Mouse (Mus musculus): ENCODE data around the gene Hoxb8. TPM values are rescaled to one million over a fixed set of nuclear protein-coding genes. Genes with fewer than 3 reads are reported as not detected.

Hoxb8 gene
- polyA plus RNA-seq, 1 experiment = not detected

DNA sequence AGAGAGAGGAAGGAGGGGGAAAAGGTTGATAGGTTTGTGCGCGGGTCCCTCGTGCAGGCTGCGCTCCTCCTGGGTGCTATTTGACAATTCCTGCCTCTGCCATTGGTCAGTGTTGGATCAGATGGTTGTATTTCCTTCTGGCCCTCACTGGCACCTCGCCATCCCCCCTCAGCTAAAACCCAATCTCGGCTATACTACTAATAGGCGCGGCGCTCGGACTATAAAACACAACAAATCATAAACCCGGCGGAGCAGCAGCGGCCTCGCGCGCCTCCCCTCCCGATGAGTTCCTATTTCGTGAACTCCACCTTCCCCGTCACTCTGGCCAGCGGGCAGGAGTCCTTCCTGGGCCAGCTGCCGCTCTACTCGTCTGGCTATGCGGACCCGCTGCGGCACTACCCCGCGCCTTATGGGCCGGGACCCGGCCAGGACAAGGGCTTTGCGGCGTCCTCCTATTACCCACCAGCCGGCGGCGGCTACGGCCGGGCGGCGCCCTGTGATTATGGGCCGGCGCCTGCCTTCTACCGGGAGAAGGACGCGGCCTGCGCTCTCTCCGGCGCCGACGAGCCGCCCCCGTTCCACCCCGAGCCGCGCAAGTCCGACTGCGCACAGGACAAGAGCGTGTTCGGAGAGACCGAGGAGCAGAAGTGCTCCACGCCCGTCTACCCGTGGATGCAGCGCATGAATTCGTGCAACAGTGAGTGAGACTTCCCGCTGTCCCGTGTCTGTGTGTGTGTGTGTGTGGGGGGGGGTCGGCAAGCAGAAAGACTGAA lies 17.4 kb downstream of the Hoxb8 start:
- no peak overlapping the region for H3K4me3 ChIP-seq (ENCODE audit: insufficient read depth, low read length)
- H3K4me1 ChIP-seq (ENCODE audit: control insufficient read depth, insufficient read depth, low read length) = no peaks in the 10 kb centered on the region
- H3K27ac ChIP-seq (ENCODE audit: insufficient read depth, low read depth, low read length) = no peak overlapping the region
- TF ChIP-seq CTCF (IDR thresholded peaks at IDR 0.05; ENCODE audit: low read depth, low read length) = no peak
- no peak for TF ChIP-seq POLR2A (IDR thresholded peaks at IDR 0.05; ENCODE audit: borderline replicate concordance, low read depth, low read length)

DNA sequence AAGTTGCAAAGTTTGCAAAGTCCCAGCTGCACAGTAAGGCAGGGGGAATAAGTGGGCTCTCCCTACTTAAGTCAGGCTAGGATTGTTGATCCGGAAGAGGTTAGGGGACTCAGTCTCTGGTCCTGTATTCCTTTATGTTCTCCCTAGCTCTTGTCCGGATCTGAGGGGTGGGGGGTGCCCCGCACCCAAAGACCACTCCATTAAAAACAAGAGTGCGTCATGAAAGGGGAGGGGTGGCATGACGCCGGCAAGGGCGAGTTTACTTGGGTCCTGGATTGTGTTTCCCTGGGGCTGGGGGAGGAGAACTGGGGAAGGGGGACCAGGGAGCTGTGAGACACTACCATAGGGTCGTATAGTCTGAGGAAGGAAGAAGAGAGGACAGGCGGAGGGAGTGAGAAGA lies 18.1 kb downstream of the Hoxb8 start:
- TF ChIP-seq CTCF (IDR thresholded peaks at IDR 0.05; ENCODE audit: low read depth, low read length) = no peak
- TF ChIP-seq POLR2A (IDR thresholded peaks at IDR 0.05; ENCODE audit: borderline replicate concordance, low read depth, low read length) = no peak
- no peak overlapping the region for H3K27ac ChIP-seq (ENCODE audit: insufficient read depth, low read depth, low read length)
- no peak overlapping the region for H3K4me3 ChIP-seq (ENCODE audit: insufficient read depth, low read length)
- no peaks in the 10 kb centered on the region for H3K4me1 ChIP-seq (ENCODE audit: control insufficient read depth, insufficient read depth, low read length)

DNA sequence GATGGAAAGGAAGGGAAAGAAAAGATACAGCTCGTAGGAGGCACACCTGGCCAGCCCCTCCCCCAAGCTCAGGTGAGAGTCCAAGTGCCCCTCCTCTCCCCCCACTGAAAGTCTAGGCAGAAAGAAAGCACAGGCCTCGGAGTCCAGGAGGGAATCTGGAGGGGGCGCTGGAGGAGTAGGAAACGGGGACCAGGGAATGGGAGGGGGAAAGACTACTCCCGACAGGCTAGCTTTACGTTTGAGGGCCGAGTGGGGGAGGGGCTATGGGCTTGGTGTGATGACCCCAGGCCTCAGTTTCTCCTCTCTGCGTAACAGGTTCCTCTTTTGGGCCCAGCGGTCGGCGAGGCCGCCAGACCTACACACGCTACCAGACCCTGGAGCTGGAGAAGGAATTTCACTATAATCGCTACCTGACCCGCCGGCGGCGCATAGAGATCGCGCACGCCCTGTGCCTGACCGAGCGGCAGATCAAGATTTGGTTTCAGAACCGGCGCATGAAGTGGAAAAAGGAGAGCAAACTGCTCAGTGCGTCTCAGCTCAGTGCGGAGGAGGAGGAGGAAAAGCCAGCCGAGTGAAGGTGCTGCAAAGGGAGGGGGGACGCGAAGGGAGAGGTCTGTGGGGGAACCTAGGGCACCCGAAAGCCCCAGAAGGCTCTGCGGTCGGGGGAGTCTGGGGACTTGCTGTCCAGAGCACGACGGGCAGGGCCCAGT lies 18.8 kb downstream of the Hoxb8 start:
- Histone ChIP-seq H3K4me1 (ENCODE audit: control insufficient read depth, insufficient read depth, low read length) (no peaks in the 10 kb centered on the region), H3K4me3 (ENCODE audit: insufficient read depth, low read length) (no peak overlapping the region), H3K27ac (ENCODE audit: insufficient read depth, low read depth, low read length) (no peak overlapping the region)
- TF ChIP-seq POLR2A (IDR thresholded peaks at IDR 0.05; ENCODE audit: borderline replicate concordance, low read depth, low read length) = no peak
- no peak for TF ChIP-seq CTCF (IDR thresholded peaks at IDR 0.05; ENCODE audit: low read depth, low read length)

GRCm38 (mm10) chr11:96301064-96301431 lies 19.3 kb downstream of the Hoxb8 start:
- Histone ChIP-seq H3K27ac (ENCODE audit: insufficient read depth, low read depth, low read length) (no peak overlapping the region), H3K4me3 (ENCODE audit: insufficient read depth, low read length) (no peak overlapping the region), H3K4me1 (ENCODE audit: control insufficient read depth, insufficient read depth, low read length) (no peaks in the 10 kb centered on the region)
- no peak for TF ChIP-seq POLR2A (IDR thresholded peaks at IDR 0.05; ENCODE audit: borderline replicate concordance, low read depth, low read length)
- no peak for TF ChIP-seq CTCF (IDR thresholded peaks at IDR 0.05; ENCODE audit: low read depth, low read length)

- Histone ChIP-seq H3K4me1 (ENCODE audit: control insufficient read depth, insufficient read depth, low read length) (no peaks in the 10 kb centered on the region), H3K27ac (ENCODE audit: insufficient read depth, low read depth, low read length) (no peak overlapping the region), H3K4me3 (ENCODE audit: insufficient read depth, low read length) (no peak overlapping the region)
- no peak for TF ChIP-seq CTCF (IDR thresholded peaks at IDR 0.05; ENCODE audit: low read depth, low read length)
- TF ChIP-seq POLR2A (IDR thresholded peaks at IDR 0.05; ENCODE audit: borderline replicate concordance, low read depth, low read length) = no peak
Measured at GRCm38 (mm10) chr11:96301837-96302236, 20.1 kb downstream of the Hoxb8 start.

GRCm38 (mm10) chr11:96302381-96303150 lies 20.9 kb downstream of the Hoxb8 start:
- Histone ChIP-seq H3K27ac (ENCODE audit: insufficient read depth, low read depth, low read length) (no peak overlapping the region), H3K4me3 (ENCODE audit: insufficient read depth, low read length) (no peak overlapping the region), H3K4me1 (ENCODE audit: control insufficient read depth, insufficient read depth, low read length) (no peaks in the 10 kb centered on the region)
- no peak for TF ChIP-seq CTCF (IDR thresholded peaks at IDR 0.05; ENCODE audit: low read depth, low read length)
- TF ChIP-seq POLR2A (IDR thresholded peaks at IDR 0.05; ENCODE audit: borderline replicate concordance, low read depth, low read length) = no peak

DNA sequence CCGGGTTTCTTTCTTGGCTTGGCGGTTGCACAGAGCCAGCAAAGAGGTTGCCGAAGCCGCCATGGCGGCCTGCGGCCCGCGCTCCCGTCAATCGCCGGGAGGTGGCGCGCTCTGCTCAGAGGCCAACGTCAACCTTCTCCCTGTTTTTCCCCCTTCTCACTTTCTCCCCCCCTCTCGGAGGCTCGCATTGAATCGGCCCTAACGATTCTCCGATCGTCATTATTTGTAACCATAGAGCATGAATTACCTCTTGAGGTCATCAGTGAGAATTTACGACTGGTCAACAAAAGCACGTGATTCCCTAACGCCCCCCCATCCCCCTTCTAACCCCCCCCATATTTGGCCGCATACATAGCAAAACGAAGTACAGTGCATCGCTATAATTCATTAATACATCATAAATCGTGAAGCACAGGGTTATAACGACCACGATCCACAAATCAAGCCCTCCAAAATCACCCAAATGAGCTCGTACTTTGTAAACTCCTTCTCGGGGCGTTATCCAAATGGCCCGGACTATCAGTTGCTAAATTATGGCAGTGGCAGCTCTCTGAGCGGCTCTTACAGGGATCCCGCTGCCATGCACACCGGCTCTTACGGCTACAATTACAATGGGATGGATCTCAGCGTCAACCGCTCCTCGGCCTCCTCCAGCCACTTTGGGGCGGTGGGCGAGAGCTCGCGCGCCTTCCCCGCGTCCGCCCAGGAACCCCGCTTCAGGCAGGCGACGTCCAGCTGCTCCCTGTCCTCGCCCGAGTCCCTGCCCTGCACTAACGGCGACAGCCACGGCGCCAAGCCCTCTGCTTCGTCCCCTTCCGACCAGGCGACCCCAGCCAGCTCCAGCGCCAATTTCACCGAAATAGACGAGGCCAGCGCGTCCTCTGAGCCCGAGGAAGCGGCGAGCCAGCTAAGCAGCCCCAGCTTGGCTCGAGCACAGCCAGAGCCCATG lies 21.7 kb downstream of the Hoxb8 start, which contains the start of gene Hoxb5:
Gene Hoxb5, plus strand, starts transcription at position 186 of the 949 bp plus-strand sequence.
- Histone ChIP-seq H3K4me1 (ENCODE audit: control insufficient read depth, insufficient read depth, low read length) (no peaks in the 10 kb centered on the region), H3K4me3 (ENCODE audit: insufficient read depth, low read length) (peak within 1 kb of the TSS; percentile 8; the same call in 1 of the 2 replicates), H3K27ac (ENCODE audit: insufficient read depth, low read depth, low read length) (no peak within 1 kb of the TSS)
- TF ChIP-seq POLR2A (IDR thresholded peaks at IDR 0.05; ENCODE audit: borderline replicate concordance, low read depth, low read length) (no peak), CTCF (IDR thresholded peaks at IDR 0.05; ENCODE audit: low read depth, low read length) (peak; percentile 79)

GRCm38 (mm10) chr11:96304381-96305195 lies 22.9 kb downstream of the Hoxb8 start:
- TF ChIP-seq POLR2A (IDR thresholded peaks at IDR 0.05; ENCODE audit: borderline replicate concordance, low read depth, low read length) = no peak
- TF ChIP-seq CTCF (IDR thresholded peaks at IDR 0.05; ENCODE audit: low read depth, low read length) = no peak
- H3K27ac ChIP-seq (ENCODE audit: insufficient read depth, low read depth, low read length) = no peak overlapping the region
- H3K4me3 ChIP-seq (ENCODE audit: insufficient read depth, low read length) = no peak overlapping the region
- peaks cover 6% of the 10 kb centered on the region for H3K4me1 ChIP-seq (ENCODE audit: control insufficient read depth, insufficient read depth, low read length)
